Mouse (Mus musculus): ENCODE measurements at regions not wholly inside any gene's neighbourhood (a gene's known extent, or its start where the extent isn't known, plus 50 kb on each side); places are given as distances from the start of the nearest gene placed in this dataset.

- no peak for DNase-seq (ENCODE audit: low spot score in 2 of 2)
These were observed 99.6 kb upstream of the Map4k3 start for GRCm38 (mm10) chr17:80827896-80828295.

- DNase-seq (ENCODE audit: low spot score in 2 of 2), result no peak
These were observed 99.1 kb upstream of the Map4k3 start for GRCm38 (mm10) chr17:80827361-80827760.

DNA sequence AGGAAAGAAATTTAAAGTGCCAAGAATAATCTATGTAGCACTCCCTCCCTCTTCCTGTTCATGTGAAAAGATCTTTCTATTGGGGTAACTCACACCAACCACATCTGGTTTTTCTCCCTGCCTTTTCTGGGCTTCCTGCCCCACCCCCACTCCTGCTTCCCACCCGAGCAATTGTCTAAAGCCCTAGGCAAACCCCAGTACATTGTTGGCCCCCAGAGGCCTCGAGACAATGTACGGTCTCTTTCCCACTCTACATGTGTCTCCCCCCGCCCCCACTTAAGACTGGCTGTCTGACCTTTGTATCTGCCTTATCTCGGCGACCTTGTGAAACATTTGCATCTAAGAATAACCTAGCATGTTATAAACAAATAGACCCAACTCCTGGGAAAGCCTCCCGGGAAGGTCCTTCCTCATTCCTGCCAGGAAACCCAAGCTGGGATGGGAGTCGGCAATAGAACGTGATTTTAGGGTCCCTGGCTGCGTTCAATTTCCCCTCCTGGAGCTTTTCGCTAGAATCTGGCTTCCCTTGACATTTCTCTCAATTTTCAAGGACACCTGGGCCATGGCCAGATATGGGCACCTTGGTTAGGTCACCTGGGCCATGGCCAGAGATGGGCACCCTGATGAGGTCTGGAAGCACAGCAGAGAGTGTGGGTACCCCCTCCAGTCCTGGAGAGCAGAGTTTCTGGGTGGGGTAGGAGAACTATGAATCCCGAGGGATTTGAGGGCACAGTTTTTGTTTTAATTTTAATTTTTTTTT, 97.9 kb upstream of the Map4k3 start:
- DNase-seq (ENCODE audit: low spot score in 2 of 2), result peak in 1 of 2 experiments; percentile 42

DNA sequence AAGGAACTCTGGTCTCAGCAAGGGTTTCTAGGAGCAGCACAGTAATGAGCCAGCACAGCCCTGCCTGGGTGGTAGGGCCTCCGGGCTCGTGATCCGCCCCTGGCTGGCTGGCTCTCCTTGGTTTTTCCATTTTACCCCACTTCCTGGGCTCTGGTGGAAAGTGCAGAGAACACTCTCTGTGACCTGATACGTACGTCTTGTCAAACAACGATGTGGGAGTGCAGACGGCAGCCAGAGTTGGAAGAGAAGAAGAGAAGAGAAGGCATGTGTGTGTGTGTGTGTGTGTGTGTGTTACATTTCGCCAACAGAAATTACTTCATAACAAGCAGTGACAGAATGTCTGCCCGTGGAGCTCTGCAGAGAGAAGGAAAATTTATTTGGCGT, 97.2 kb upstream of the Map4k3 start:
- DNase-seq (ENCODE audit: low spot score in 2 of 2), result peak; percentile 16 to 32

DNA sequence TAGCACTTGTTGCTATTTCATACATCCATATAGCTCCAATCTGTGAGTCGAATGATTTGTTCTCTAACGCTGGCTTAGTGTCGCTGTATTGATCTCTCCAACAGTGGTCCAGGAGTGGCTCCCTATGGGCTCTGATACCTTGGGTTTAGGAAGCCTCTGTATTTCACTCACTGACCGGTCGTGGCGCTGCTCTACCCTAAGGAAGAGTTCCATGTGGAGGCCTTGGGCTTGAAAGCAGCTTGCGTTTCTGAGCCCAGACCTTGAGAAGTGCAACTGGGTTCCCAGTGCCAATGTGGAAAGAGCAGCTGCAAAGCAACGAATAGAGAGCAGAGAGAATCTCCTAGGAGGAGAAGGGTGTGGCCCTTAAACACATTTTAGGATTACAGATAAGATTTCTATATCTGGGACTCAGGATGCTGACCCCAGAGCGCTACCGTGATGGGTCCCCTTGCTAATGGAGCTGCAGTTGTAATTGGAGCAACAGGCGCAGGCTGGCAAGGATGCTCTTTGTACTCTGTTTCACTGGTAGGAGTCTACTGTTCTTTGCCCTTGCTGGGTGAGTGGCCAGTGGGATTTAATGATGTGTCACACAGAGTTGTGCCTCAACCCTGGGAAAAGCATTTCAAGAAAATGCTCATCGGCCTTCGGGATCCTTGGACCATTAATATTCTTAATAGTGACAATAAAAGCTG, 96.7 kb upstream of the Map4k3 start:
- DNase-seq (ENCODE audit: low spot score in 2 of 2), result peak in 1 of 2 experiments; percentile 7

DNA sequence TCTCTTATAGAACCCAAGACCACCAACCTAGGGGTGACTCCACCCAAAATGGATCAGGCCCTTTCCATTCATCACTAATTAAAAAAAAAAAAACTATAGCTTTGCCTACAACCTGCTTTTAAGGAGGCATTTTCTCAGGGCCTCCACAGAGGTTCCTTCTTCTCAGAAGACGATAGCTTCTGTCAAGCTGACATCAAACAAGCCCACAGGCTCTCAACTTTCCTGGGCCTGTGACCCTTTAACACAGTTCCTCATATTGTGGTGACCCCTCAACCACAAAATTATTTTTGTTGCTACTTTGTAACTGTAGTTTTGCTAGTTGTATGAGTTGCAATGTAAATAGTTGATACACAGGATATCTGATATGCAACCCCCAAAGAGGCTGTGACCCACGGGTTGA, 96.0 kb upstream of the Map4k3 start:
- no peak for DNase-seq (ENCODE audit: low spot score in 2 of 2)

GRCm38 (mm10) chr17:80820888-80821287, 92.6 kb upstream of the Map4k3 start:
- no peak for DNase-seq (ENCODE audit: low spot score in 2 of 2)

DNA sequence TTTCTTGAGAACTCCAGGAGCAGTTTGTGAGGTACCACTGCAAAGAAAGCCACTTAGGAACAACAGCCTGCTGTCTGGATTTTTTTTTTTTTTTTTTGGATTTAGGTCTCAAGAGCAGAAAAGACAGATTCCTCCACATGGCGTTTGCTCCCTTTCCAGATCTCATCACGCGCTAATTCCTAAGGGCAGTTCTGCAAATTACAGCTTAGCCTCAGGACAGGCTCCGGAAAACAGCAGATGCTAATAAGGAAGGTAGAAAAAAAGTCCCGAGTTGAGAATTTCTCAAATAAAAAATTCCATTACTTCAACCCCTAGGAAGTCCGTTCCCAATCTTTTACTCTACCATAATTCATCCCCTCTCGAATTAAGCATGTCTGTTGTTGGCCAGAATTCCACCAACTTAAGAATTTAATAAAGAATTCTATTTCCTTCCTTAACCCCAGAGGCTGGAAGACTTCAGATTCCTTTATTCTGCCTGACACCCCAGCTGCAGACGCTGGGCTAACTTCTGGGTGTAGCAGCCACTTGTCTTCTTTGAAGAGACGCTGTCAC, 90.3 kb upstream of the Map4k3 start:
- no peak for DNase-seq (ENCODE audit: low spot score in 2 of 2)

DNA sequence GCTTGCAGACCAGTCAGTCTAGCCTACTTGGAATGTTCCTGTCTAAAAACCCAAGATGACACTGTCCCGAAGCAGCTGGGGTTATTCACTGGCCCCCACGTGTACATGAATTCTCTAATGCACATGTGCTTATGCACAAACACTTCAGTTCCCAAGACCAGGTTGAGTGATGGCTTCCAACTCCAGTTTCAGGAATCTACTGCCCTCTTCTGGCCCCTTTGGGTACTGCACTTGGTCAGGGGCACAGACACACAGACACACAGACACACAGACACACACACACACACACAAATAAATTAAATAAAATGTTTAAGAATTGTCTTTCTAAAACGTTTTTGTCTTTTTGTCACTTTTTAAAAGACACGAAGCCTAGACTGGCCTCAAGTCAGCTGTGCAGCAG, 87.5 kb upstream of the Map4k3 start:
- DNase-seq (ENCODE audit: low spot score in 2 of 2), result peak in 1 of 2 experiments; percentile 11

GRCm38 (mm10) chr17:80813194-80813593, 84.9 kb upstream of the Map4k3 start:
- DNase-seq (ENCODE audit: low spot score in 2 of 2), result peak in 1 of 2 experiments; percentile 4

GRCm38 (mm10) chr17:80809275-80809674, 81.0 kb upstream of the Map4k3 start:
- no peak for DNase-seq (ENCODE audit: low spot score in 2 of 2)

DNA sequence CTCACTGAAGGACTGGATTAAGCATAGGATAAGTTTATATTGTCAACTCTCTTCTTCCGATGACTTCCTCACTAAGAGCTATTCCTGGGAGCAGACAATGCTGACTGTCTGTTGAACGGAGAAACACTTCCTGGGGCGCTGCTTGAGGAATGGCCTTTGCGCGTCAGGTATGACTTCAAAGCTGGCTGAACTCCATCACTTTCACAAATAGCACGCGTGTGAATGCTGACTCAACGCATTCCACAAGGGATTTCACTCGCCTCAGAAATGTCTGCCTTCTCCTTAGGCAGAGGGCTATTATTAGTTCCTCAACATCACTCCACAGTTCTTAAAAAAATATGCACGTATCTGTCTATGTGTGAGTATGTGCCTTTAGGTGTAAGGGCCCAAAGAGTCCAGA, 79.8 kb upstream of the Map4k3 start:
- no peak for DNase-seq (ENCODE audit: low spot score in 2 of 2)

- DNase-seq (ENCODE audit: low spot score in 2 of 2), result no peak
These were observed 75.2 kb upstream of the Map4k3 start for GRCm38 (mm10) chr17:80803361-80803915.

DNA sequence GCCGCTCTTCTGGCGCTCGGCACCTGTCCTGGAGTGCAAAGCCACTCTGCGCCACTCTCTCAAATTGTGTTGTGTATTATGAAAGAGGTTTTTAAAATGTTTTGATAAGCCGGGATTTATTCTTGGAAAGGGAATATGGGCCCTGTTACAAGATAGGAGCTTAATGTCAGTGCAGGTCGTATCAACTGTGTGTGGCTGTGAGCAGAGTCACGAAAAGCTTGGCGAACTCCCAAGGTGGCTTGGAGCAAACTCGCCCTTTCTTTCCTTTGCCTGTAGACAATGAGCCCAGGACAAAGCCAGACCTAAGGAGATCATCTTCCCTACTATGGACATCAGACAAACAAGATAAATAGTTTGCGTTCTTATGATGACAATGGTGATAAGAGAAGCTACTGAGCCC, 74.3 kb upstream of the Map4k3 start:
- DNase-seq (ENCODE audit: low spot score in 2 of 2), result no peak

DNA sequence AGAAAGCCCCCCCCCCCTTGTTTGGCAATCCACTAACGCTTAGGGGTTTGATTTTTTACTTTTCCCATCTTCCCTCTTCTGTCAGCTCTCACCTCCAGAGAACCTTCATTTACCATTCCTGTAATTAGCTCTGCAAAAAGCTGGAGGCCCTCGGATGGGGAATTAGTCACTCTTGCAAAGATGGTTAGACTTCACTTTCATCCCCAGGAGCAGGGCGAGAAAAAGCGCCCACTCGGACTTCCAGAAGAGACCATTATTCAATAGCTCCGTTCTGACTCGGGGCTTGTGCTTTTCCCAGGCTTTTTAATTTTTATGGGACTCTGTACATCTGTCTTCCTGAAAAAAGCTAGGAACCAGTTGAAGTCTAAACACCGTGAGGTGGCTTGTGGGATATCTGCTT, 73.7 kb upstream of the Map4k3 start:
- no peak for DNase-seq (ENCODE audit: low spot score in 2 of 2)

GRCm38 (mm10) chr17:80801451-80801983, 73.2 kb upstream of the Map4k3 start:
- peak; percentile 32 to 63 for DNase-seq (ENCODE audit: low spot score in 2 of 2)

DNA sequence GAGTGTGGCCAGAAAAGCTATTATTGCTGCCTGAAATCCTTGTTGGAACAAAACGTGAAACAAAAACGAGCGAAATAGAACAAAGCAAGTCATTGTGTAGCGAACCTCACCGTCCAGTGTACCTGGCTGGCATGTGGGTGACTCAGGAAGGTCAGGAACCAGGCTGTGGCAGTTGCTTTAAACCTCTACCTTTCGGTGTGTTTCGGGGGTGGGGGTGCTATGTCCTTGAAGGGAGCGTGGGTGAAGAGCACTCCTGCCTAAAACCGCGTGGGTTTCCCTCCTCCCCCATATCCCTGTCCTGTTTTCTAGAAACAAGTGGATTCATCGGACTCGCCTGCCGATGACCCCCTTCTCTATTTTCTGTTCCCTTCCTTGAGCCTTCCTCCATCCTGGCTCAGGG, 72.6 kb upstream of the Map4k3 start:
- DNase-seq (ENCODE audit: low spot score in 2 of 2), result no peak

DNA sequence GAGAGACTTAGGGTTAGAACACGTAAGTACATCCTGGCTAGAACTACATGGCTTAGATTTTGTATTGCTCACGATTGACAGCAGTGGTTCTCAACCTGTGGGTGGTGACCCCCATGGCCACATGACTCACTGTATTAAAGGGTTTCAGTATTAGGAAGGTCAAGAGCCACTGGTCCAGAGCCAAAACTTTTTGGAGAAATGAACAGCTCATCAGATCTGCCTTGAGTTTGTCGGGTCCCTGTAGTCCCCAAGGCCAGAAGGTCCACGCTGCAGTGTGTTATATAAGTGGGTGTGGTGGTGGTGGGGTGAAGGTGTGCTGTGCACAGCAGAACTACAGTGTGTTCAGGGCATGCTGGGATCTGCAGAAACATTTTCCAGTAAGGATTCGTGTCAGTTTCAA, 72.2 kb upstream of the Map4k3 start:
- no peak for DNase-seq (ENCODE audit: low spot score in 2 of 2)

GRCm38 (mm10) chr17:80799061-80799460, 70.8 kb upstream of the Map4k3 start:
- no peak for DNase-seq (ENCODE audit: low spot score in 2 of 2)

DNA sequence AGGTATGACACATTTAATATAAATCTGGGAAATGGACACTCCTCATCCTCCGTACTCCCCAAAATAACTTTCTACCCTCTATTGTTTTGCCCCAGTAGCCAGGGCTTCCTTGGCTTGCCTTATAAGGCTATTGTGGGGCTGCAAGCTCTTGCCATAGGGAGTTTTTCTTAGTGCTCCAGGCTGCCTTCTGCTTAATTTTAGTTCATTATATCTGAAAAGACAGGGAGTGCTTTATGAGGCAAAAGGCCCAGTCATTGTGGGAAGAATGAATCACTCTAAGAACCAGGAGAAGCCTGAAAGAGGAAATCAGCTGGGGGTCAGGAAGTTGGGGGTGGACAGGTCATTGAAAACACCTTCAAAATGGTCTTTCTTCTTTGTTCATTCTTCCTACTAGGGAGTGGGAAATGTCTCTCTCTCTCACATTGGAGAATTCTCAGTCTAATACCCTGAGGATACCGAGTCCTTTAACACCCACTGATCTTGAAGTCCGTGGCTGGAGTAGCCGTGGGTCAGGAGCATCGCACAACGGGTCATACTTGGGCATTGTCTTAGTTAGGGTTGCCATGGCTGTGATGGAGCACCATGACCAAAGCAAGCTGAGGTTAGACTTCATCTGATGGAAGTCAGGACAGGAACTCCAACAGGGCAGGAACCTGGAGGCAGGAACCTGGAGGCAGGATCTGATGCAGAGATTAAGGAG, 70.1 kb upstream of the Map4k3 start:
- DNase-seq (ENCODE audit: low spot score in 2 of 2), result no peak

- DNase-seq (ENCODE audit: low spot score in 2 of 2), result no peak
These were observed 68.5 kb upstream of the Map4k3 start for GRCm38 (mm10) chr17:80796790-80797189.
